Mouse (Mus musculus) heart, embryonic 11.5 days (tissue): ENCODE data around the gene Cavin4. TPM values are rescaled to one million over a fixed set of nuclear protein-coding genes. Genes with fewer than 3 reads are reported as not detected.

Source experiments
- ATAC-seq: fragments of 200-750 bp; cut with Nextera tagmentation; replicated peaks from 2 replicates; pipeline ENCODE4 v1.8.0; 2017; ENCODE audit warnings: moderate library complexity; ENCODE audit not compliant: insufficient number of reproducible peaks, low FRiP score, low TSS enrichment
- H3K27ac ChIP-seq: fragments of 300-500 bp; sonication (generic); 2 replicates; pipeline ENCODE4 v1.5.1; 2014; ENCODE audit warnings: mild to moderate bottlenecking, low read depth, low read length
- H3K27me3 ChIP-seq: fragments of 300-500 bp; sonication (generic); 2 replicates; pipeline ENCODE4 v1.6.1; 2014; ENCODE audit warnings: mild to moderate bottlenecking, low read length, mixed read lengths; ENCODE audit not compliant: control insufficient read depth, insufficient read depth
- H3K36me3 ChIP-seq: fragments of 300-500 bp; sonication (generic); 2 replicates; pipeline ENCODE4 v1.6.1; 2014; ENCODE audit warnings: mild to moderate bottlenecking, low read length, moderate library complexity, mixed read lengths; ENCODE audit not compliant: control insufficient read depth, insufficient read depth
- H3K4me1 ChIP-seq: fragments of 300-500 bp; sonication (generic); 2 replicates; pipeline ENCODE4 v1.6.1; 2014; ENCODE audit warnings: low read length; ENCODE audit not compliant: control insufficient read depth, insufficient read depth
- H3K4me2 ChIP-seq: fragments of 300-500 bp; sonication (generic); 2 replicates; pipeline ENCODE4 v1.6.1; 2014; ENCODE audit warnings: mild to moderate bottlenecking, moderate library complexity
- H3K4me3 ChIP-seq: fragments of 300-500 bp; sonication (generic); 2 replicates; pipeline ENCODE4 v1.5.1; 2014; ENCODE audit warnings: low read depth, low read length
- H3K9ac ChIP-seq: fragments of 300-500 bp; sonication (generic); 2 replicates; pipeline ENCODE4 v1.6.1; 2014; ENCODE audit warnings: mild to moderate bottlenecking, low read depth, low read length, moderate library complexity
- H3K9me3 ChIP-seq: fragments of 300-500 bp; sonication (generic); replicated peaks from 2 replicates; pipeline ENCODE4 v1.6.1; 2016; ENCODE audit warnings: low read length; ENCODE audit not compliant: control insufficient read depth
- WGBS: fragments of 180-500 bp; shearing (Covaris S2); extraction: QIAGEN DNeasy Blood & Tissue Kit; methylation state at CpG from one replicate; pipeline ENCODE4 v1.1.7; 2014; ENCODE audit not compliant: insufficient replicate concordance; 5-methylcytosine and 5-hydroxymethylcytosine counted together
- polyA plus RNA-seq: library from polyadenylated mRNA; unstranded; fragments of >200 nt; fragmentation: Nextera tagmentation; extraction: Ambion mirVana; gene quantifications from 2 replicates; pipeline ENCODE4 v1.2.1, GENCODE M21; 2014

Gene Cavin4
- polyA plus RNA-seq, 1 experiment from 2014 or later = 1.3 TPM

DNA sequence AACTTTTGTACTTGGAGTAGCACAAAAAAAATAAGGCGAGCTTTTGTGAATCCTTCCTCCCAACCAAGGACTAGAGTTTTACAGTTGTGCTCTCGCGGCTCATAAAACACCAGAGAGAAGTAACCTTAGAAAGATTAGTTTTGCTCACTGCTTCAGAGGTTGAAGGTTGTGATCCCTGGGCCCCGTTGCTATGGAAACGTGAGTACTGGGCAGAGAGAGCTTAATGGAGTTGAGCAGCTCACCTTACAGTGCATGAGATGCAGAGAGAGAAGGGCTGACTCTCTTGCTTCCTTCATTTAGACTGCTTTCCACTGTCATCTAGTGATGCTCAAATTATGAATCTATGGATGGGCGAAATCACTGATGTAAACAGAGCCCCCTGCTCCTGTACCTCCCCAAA lies 29.8 kb upstream of the Cavin4 start:
- Histone ChIP-seq H3K27ac (no peak overlapping the region), H3K4me3 (no peak overlapping the region), H3K36me3 (peaks cover 11% of the 10 kb centered on the region), H3K4me1 (peaks cover 6% of the 10 kb centered on the region; the same call in 1 of the 2 replicates), H3K27me3 (no peaks in the 10 kb centered on the region), H3K9me3 (no peaks in the 10 kb centered on the region), H3K9ac (no peak overlapping the region), H3K4me2 (no peak overlapping the region)
- 83% methylated on average over 6 of the region's 6 CpGs for WGBS
- no peak for ATAC-seq

DNA sequence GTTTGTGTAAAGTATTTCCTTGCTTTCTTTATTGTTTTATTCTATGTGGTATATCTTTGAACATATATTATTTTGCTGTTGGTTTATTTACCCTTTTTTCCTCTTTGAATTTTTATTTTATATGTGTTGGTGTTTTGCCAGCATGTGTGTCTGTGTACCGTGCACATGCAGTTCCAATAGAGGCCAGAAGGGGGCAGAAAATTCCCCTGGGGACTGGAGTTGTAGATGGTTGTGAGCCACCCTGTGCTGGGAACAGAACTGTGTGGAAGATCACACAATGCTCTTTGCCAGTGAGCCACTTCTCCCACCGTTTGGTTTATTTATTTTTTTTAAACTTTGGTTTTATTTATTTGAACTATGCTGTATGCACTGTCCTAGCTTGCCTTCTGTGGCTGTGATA lies 29.3 kb upstream of the Cavin4 start:
- Histone ChIP-seq H3K9me3 (no peaks in the 10 kb centered on the region), H3K27me3 (no peaks in the 10 kb centered on the region)
- 78% methylated on average over 2 of the region's 2 CpGs for WGBS

DNA sequence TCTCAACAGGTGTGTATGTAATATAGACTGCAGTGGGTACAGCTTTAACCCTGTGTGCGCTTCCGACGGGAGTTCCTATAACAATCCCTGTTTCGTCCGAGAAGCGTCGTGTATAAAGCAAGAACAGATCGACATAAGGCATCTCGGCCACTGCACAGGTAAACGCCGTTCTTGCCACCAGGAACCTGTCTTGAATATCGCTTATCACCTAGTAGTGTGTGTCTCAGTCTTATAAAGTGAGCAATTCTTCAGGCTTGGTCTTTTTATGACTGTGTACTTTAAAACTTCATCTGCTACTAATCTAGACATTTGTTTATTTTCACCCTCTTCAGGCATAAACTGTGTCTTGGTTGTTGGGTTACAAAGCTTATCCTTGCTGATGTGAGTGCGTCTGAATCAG lies 26.5 kb upstream of the Cavin4 start:
- 90% methylated on average over 13 of the region's 13 CpGs for WGBS
- peaks cover 8% of the 10 kb centered on the region; the same call in 1 of the 2 replicates for H3K4me1 ChIP-seq

More for the DNA sequence above, 29.3 kb upstream of the Cavin4 start:
- H3K9ac ChIP-seq = no peak overlapping the region
- peaks cover 8% of the 10 kb centered on the region; the same call in 1 of the 2 replicates for H3K4me1 ChIP-seq
- H3K36me3 ChIP-seq = peaks cover 6% of the 10 kb centered on the region
- ATAC-seq = no peak
- no peak overlapping the region for H3K27ac ChIP-seq
- H3K4me2 ChIP-seq = no peak overlapping the region
- no peak overlapping the region for H3K4me3 ChIP-seq

DNA sequence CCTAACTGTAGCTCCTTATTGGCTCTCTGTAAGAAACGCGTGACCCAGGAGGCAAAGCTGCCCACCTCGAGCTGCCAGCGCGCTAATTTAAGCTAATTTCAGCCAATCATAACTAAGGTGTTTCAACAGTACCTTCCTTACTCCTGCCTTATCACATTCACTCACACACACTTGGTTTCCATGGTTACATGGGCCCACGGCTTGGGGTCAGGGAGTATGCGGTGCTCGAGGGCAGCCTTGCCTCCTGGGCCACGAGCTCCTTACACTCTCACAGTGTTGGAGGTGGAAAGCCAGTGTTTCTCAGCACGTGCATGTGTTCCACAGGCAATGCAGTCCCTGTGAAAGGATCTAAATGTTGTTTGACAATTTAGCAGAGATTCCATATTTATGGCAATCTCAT lies 25.2 kb upstream of the Cavin4 start:
- H3K9me3 ChIP-seq = no peaks in the 10 kb centered on the region
- 66% methylated on average over 10 of the region's 10 CpGs for WGBS
- H3K27ac ChIP-seq = no peak overlapping the region
- no peak for ATAC-seq
- no peak overlapping the region for H3K4me2 ChIP-seq
- no peak overlapping the region for H3K9ac ChIP-seq
- peaks cover 8% of the 10 kb centered on the region; the same call in 1 of the 2 replicates for H3K4me1 ChIP-seq
- peaks cover 5% of the 10 kb centered on the region; the same call in 1 of the 2 replicates for H3K36me3 ChIP-seq
- no peaks in the 10 kb centered on the region for H3K27me3 ChIP-seq
- H3K4me3 ChIP-seq = no peak overlapping the region

More for the DNA sequence above, 26.5 kb upstream of the Cavin4 start:
- H3K36me3 ChIP-seq = peaks cover 5% of the 10 kb centered on the region; the same call in 1 of the 2 replicates
- H3K4me2 ChIP-seq = no peak overlapping the region
- no peak overlapping the region for H3K9ac ChIP-seq
- H3K4me3 ChIP-seq = no peak overlapping the region
- H3K9me3 ChIP-seq = no peaks in the 10 kb centered on the region
- no peak for ATAC-seq
- no peaks in the 10 kb centered on the region for H3K27me3 ChIP-seq
- H3K27ac ChIP-seq = no peak overlapping the region

DNA sequence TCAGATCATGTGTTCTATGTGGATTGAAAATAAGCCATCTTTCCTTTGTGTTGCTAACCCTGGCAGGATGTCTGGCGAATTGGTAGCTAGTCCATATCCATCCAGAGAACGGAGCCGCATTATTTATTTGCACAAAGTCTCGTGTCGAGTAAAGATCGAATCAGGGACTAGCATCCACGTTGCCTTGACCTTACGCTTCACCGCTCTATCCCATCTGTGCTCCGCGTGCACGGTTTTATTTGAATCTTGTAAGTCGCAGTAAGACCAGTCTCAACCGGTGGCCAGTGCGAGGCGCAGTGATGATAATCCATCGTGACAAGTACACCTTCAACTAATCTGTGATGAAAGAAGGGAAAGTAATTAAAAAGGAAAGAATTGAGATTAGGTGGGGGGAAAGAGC lies 23.8 kb upstream of the Cavin4 start:
- Histone ChIP-seq H3K36me3 (peaks cover 2% of the 10 kb centered on the region; the same call in 1 of the 2 replicates), H3K27me3 (no peaks in the 10 kb centered on the region), H3K4me2 (no peak overlapping the region), H3K4me3 (no peak overlapping the region), H3K9ac (no peak overlapping the region), H3K9me3 (no peaks in the 10 kb centered on the region), H3K4me1 (peaks cover 8% of the 10 kb centered on the region; the same call in 1 of the 2 replicates), H3K27ac (no peak overlapping the region)
- ATAC-seq = no peak
- WGBS = 93% methylated on average over 17 of the region's 17 CpGs

DNA sequence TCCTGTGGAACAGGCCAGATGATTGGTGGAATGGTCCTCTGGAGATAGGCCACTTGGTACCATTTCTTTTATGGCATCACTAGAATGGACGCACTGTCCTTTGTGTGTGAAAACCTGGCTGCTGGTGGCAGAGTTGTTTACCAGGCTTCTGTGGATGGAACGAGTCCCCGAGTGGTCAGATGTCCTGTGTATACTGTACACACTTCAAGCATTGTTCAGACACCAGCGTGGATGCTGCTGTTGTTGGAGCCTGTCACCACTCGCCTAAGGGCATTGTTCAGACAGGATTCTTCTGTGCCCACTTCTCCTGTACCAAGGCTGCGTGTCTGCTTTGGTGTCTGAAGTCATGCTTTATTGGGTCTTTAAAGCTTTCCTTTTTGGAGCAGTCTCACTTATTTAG lies 19.5 kb upstream of the Cavin4 start:
- no peak for ATAC-seq
- WGBS = 85% methylated on average over 6 of the region's 6 CpGs
- H3K4me1 ChIP-seq = no peaks in the 10 kb centered on the region
- H3K9me3 ChIP-seq = no peaks in the 10 kb centered on the region
- no peak overlapping the region for H3K4me2 ChIP-seq
- H3K27ac ChIP-seq = no peak overlapping the region
- H3K9ac ChIP-seq = no peak overlapping the region
- no peaks in the 10 kb centered on the region for H3K27me3 ChIP-seq
- H3K36me3 ChIP-seq = peaks cover 15% of the 10 kb centered on the region
- H3K4me3 ChIP-seq = no peak overlapping the region

DNA sequence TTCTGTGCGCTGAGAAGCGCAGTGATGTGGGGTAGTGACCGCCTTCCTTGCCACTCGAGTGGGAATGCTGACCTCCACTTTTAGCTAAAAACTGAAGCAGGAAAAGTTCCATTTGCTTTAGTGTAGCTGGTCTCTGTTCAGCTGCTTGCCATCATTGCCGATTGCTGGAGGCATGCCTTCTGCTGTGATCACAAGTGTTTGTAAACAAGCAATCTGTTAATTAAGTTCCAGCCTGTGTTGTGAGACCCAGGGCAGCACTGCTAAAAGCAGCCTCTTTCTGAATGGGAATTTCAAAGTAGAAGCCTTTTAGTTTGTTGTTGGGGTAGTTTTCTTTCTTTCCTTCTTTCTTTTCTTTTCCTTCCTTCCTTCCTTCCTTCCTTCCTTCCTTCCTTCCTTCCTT lies 17.2 kb upstream of the Cavin4 start:
- no peaks in the 10 kb centered on the region for H3K9me3 ChIP-seq
- no peak for ATAC-seq
- no peak overlapping the region for H3K4me2 ChIP-seq
- H3K36me3 ChIP-seq = peaks cover 18% of the 10 kb centered on the region
- H3K27ac ChIP-seq = no peak overlapping the region
- H3K9ac ChIP-seq = no peak overlapping the region
- no peaks in the 10 kb centered on the region for H3K4me1 ChIP-seq
- WGBS = 94% methylated on average over 5 of the region's 5 CpGs
- no peak overlapping the region for H3K4me3 ChIP-seq
- H3K27me3 ChIP-seq = no peaks in the 10 kb centered on the region

DNA sequence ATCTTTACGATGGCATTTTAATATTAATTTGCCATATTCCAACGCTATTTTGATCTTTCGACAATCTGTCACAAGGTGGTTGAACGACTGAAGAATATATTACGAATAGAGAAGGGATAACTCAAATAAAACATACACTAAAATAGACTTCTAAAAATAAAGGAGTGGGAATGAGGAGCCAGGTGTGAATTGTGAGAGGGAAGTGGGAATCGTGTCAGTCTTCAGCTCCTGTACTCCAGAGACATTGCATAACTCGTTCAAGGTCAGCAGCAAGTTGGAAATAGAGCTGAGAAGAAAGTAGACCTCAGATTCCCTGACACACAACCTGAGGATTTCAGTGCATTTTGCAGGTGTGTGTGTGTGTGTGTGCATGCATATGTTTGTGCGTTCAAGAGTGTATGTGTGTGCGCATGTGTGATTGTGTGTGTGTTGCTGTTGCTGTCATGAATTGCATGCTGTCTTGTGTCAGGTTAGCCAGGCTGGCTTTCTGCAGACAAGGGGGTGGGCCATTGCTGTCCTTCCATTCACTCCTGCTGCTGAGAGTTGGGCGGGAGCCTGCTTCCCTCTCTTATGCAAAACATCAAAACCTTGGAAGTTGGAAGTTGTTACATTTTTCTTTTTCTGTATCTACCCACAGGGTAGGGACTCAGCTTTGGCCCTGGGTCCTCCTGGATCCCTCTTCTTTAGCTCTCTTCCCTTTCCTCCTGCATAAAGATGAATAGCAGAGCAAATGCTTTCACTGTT lies 12.5 kb upstream of the Cavin4 start:
- Histone ChIP-seq H3K27me3 (no peaks in the 10 kb centered on the region), H3K36me3 (peaks cover 24% of the 10 kb centered on the region), H3K4me1 (no peaks in the 10 kb centered on the region), H3K4me3 (no peak overlapping the region), H3K9me3 (no peaks in the 10 kb centered on the region), H3K27ac (no peak overlapping the region), H3K9ac (no peak overlapping the region), H3K4me2 (no peak overlapping the region)
- no peak for ATAC-seq
- 84% methylated on average over 10 of the region's 10 CpGs for WGBS

DNA sequence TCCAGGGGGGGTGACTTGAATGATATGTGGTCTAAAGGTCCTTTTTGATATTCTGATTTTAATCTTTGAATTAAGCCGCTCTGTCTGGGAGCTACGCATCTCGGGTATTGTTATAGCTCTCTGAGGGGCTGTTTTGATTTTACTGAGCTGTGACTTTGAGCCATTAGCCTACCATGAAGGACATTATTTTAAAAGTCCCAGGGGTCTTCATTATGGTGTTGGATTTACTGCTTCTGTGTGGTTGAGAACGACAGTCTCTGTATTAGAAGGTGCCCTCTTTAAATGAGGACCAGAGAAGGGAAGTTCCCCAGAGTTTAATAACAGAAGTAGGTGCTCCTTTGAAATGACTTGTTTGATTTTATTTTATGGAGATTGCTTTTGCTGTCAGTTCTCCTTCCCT lies 9.2 kb upstream of the Cavin4 start:
- Histone ChIP-seq H3K9ac (no peak overlapping the region), H3K36me3 (peaks cover 17% of the 10 kb centered on the region), H3K4me2 (no peak overlapping the region), H3K4me1 (no peaks in the 10 kb centered on the region), H3K27ac (no peak overlapping the region), H3K27me3 (no peaks in the 10 kb centered on the region), H3K9me3 (no peaks in the 10 kb centered on the region), H3K4me3 (no peak overlapping the region)
- no peak for ATAC-seq
- WGBS = 88% methylated on average over 4 of the region's 4 CpGs
